Mouse (Mus musculus) liver, embryonic 13.5 days (tissue): ENCODE measurements around the gene Prss57. TPM values are rescaled to one million over a fixed set of nuclear protein-coding genes. Genes with fewer than 3 reads are reported as not detected.

Source experiments
- ATAC-seq: fragments of 200-750 bp; cut with Nextera tagmentation; 2 replicates; pipeline ENCODE4 v1.8.0; 2017; ENCODE audit warnings: low read depth, mild to moderate bottlenecking, moderate number of reproducible peaks, moderate library complexity
- DNase-seq: peaks from one replicate; pipeline ENCODE4 v3.0.0; 2022
- H3K27ac ChIP-seq: fragments of 300-500 bp; sonication (generic); 2 replicates; pipeline ENCODE4 v1.5.1; 2015; ENCODE audit warnings: moderate library complexity, mild to moderate bottlenecking, inconsistent platforms
- H3K27me3 ChIP-seq: fragments of 300-500 bp; sonication (generic); 2 replicates; pipeline ENCODE4 v1.6.1; 2015; ENCODE audit warnings: mild to moderate bottlenecking, inconsistent platforms
- H3K36me3 ChIP-seq: fragments of 300-500 bp; sonication (generic); 2 replicates; pipeline ENCODE4 v1.6.1; 2015; ENCODE audit warnings: mild to moderate bottlenecking, inconsistent platforms
- H3K4me1 ChIP-seq: fragments of 300-500 bp; sonication (generic); replicated peaks from 2 replicates; pipeline ENCODE4 v1.6.1; 2015; ENCODE audit warnings: inconsistent platforms
- H3K4me2 ChIP-seq: fragments of 300-500 bp; sonication (generic); 2 replicates; pipeline ENCODE4 v1.6.1; 2015; ENCODE audit warnings: inconsistent platforms, mild to moderate bottlenecking, moderate library complexity
- H3K4me3 ChIP-seq: fragments of 300-500 bp; sonication (generic); replicated peaks from 2 replicates; pipeline ENCODE4 v1.5.1; 2015; ENCODE audit warnings: mild to moderate bottlenecking, inconsistent platforms
- H3K9ac ChIP-seq: fragments of 300-500 bp; sonication (generic); 2 replicates; pipeline ENCODE4 v1.6.1; 2015; ENCODE audit warnings: mild to moderate bottlenecking, inconsistent platforms
- H3K9me3 ChIP-seq: fragments of 300-500 bp; sonication (generic); replicated peaks from 2 replicates; pipeline ENCODE4 v1.6.1; 2016; ENCODE audit warnings: inconsistent platforms
- whole genome bisulfite sequencing: fragments of 180-500 bp; shearing (Covaris S2); methylation state at CpG from one replicate; pipeline ENCODE4 v1.1.7; 2015; ENCODE audit not compliant: insufficient replicate concordance; 5-methylcytosine and 5-hydroxymethylcytosine counted together
- polyA plus RNA-seq: library from polyadenylated mRNA; unstranded; fragments of >200 nt; fragmentation: Nextera tagmentation; extraction: Ambion mirVana; gene quantifications from 2 replicates; pipeline ENCODE4 v1.2.1, GENCODE M21; 2015

Prss57 gene
- polyA plus RNA-seq, 1 experiment from 2014 or later, result 3.2 TPM

- H3K27ac ChIP-seq, result peak overlapping the region; percentile 47
- ATAC-seq (peak; percentile 85), DNase-seq (peak; percentile 96)
- H3K4me3 ChIP-seq, result peak overlapping the region; percentile 54
- H3K27me3 ChIP-seq, result peaks cover 68% of the 10 kb centered on the region
- H3K36me3 ChIP-seq, result no peaks in the 10 kb centered on the region
- peaks cover 39% of the 10 kb centered on the region for H3K4me1 ChIP-seq
- WGBS, result 2% methylated on average over 55 of the region's 55 CpGs
- H3K9me3 ChIP-seq, result no peaks in the 10 kb centered on the region; the same call in 1 of the 2 replicates
- peak overlapping the region; percentile 75 for H3K4me2 ChIP-seq
- H3K9ac ChIP-seq, result no peak overlapping the region
Observed at GRCm38 (mm10) chr10:79779784-79780663, 10.7 kb downstream of the Prss57 start.

- DNase-seq, result no peak
- WGBS, result 25% methylated on average over 2 of the region's 2 CpGs
- H3K27me3 ChIP-seq, result peaks cover 62% of the 10 kb centered on the region
- no peak overlapping the region for H3K9ac ChIP-seq
- no peak overlapping the region for H3K4me3 ChIP-seq
- no peak overlapping the region for H3K27ac ChIP-seq
- peaks cover 39% of the 10 kb centered on the region for H3K4me1 ChIP-seq
- ATAC-seq, result no peak
- no peaks in the 10 kb centered on the region; the same call in 1 of the 2 replicates for H3K9me3 ChIP-seq
- peak overlapping the region; percentile 75 for H3K4me2 ChIP-seq
- no peaks in the 10 kb centered on the region for H3K36me3 ChIP-seq
Observed at GRCm38 (mm10) chr10:79779193-79779592, 11.6 kb downstream of the Prss57 start.

GRCm38 (mm10) chr10:79778006-79778405, 12.8 kb downstream of the Prss57 start:
- no peak overlapping the region for H3K4me2 ChIP-seq
- H3K4me1 ChIP-seq, result peaks cover 39% of the 10 kb centered on the region
- no peak overlapping the region for H3K9ac ChIP-seq
- H3K36me3 ChIP-seq, result no peaks in the 10 kb centered on the region
- DNase-seq (no peak), ATAC-seq (no peak)
- H3K27ac ChIP-seq, result no peak overlapping the region
- peaks cover 58% of the 10 kb centered on the region for H3K27me3 ChIP-seq
- WGBS, result 35% methylated on average over 15 of the region's 15 CpGs
- H3K9me3 ChIP-seq, result no peaks in the 10 kb centered on the region; the same call in 1 of the 2 replicates
- H3K4me3 ChIP-seq, result no peak overlapping the region

DNA sequence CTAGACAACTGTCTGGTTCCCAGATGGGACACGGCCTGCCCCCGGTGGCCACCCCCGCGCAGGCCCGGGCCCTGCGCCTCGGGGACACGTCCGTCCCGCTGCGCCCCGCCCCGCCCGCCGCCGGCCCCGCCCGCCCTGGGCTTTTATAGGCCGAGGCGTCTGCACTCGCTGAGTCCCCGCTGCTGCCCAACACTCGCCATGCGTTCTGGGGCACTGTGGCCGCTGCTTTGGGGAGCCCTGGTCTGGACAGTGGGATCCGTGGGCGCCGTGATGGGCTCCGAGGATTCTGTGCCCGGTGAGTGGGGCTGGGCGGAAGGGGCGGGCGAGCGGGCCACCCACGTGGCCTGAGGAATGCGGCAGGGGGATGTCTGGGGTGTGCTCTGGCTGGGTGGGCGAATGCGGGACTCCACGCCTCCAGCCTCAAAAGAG, 13.6 kb downstream of the Prss57 start, which contains the start of gene Fstl3:
Fstl3 (plus strand) TSS at position 170 of the 429 bp plus-strand sequence.
- no peak for DNase-seq
- WGBS, result 5% methylated on average over 39 of the region's 39 CpGs
- Histone ChIP-seq H3K4me2 (peak within 1 kb of the TSS; percentile 59), H3K4me3 (peak within 1 kb of the TSS; percentile 44), H3K9ac (peak within 1 kb of the TSS; percentile 28; the same call in 1 of the 2 replicates), H3K36me3 (no peaks in the 10 kb centered on the region), H3K27ac (no peak within 1 kb of the TSS), H3K27me3 (peaks cover 51% of the 10 kb centered on the region), H3K9me3 (no peaks in the 10 kb centered on the region; the same call in 1 of the 2 replicates), H3K4me1 (peaks cover 39% of the 10 kb centered on the region)
- no peak for ATAC-seq

GRCm38 (mm10) chr10:79774486-79775279, 16.1 kb downstream of the Prss57 start:
- DNase-seq, result no peak
- Histone ChIP-seq H3K27ac (no peak overlapping the region), H3K9me3 (no peaks in the 10 kb centered on the region; the same call in 1 of the 2 replicates), H3K4me1 (peaks cover 16% of the 10 kb centered on the region), H3K36me3 (no peaks in the 10 kb centered on the region), H3K9ac (no peak overlapping the region), H3K4me2 (no peak overlapping the region), H3K4me3 (no peak overlapping the region), H3K27me3 (peaks cover 43% of the 10 kb centered on the region)
- 60% methylated on average over 5 of the region's 5 CpGs for WGBS
- no peak for ATAC-seq

DNA sequence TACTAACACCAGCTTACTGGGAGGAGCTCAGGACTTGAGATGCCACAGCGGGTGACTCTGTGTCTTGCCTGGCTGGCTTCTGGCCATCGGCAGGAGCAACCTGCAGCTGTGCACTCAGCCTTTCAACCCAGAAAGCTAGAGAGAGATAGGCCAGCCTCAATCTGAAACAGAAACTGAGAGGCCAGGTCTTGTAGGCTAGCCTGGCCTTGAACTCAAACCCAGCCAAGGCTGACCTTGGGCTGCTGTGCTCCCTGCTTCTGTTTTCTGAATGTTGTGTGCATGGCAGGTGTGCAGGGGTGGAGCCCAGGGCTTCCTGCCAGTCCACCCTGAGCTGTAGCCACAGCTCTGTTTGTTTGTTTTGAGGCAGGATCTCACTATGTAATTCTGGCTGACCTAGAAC, 17.6 kb downstream of the Prss57 start:
- DNase-seq (no peak), ATAC-seq (no peak)
- Histone ChIP-seq H3K4me3 (no peak overlapping the region), H3K4me2 (no peak overlapping the region), H3K36me3 (no peaks in the 10 kb centered on the region), H3K9ac (no peak overlapping the region), H3K9me3 (no peaks in the 10 kb centered on the region; the same call in 1 of the 2 replicates), H3K27me3 (peaks cover 28% of the 10 kb centered on the region), H3K27ac (no peak overlapping the region), H3K4me1 (peaks cover 14% of the 10 kb centered on the region)
- WGBS, result 81% methylated on average over 2 of the region's 2 CpGs

DNA sequence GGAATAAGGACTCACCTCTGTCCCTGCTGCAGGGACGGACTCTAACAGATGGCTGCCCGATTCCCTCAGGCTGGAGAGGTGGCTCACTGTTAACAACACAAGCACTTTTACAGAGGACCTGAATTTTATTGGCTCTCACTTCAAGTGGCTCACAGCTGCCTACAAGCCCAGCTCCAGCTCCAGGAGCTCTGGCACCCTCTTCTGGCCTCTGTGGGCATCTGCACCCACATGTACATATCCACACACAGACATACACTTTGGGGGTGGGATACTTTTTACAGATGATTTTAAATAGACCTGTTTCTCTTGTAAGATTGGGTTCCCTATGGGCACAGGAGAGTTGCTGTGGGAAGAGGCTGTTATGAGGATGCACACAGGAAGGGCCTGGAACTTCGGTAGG, 18.4 kb downstream of the Prss57 start:
- Histone ChIP-seq H3K27me3 (peaks cover 19% of the 10 kb centered on the region), H3K36me3 (no peaks in the 10 kb centered on the region), H3K4me3 (no peak overlapping the region), H3K9ac (no peak overlapping the region), H3K27ac (no peak overlapping the region), H3K4me1 (peaks cover 20% of the 10 kb centered on the region), H3K4me2 (no peak overlapping the region), H3K9me3 (no peaks in the 10 kb centered on the region; the same call in 1 of the 2 replicates)
- WGBS, result 78% methylated on average over 3 of the region's 3 CpGs
- ATAC-seq (no peak), DNase-seq (no peak)

- ATAC-seq (no peak), DNase-seq (no peak)
- no peak overlapping the region for H3K9ac ChIP-seq
- 47% methylated on average over 4 of the region's 4 CpGs for WGBS
- no peak overlapping the region for H3K4me2 ChIP-seq
- H3K4me3 ChIP-seq, result no peak overlapping the region
- peaks cover 37% of the 10 kb centered on the region for H3K4me1 ChIP-seq
- peaks cover 11% of the 10 kb centered on the region; the same call in 1 of the 2 replicates for H3K36me3 ChIP-seq
- H3K9me3 ChIP-seq, result no peaks in the 10 kb centered on the region
- H3K27me3 ChIP-seq, result 0 out of 2 replicates have a peak, but pooled peaks cover 6% of the 10 kb centered on the region
- H3K27ac ChIP-seq, result no peak overlapping the region
Observed at GRCm38 (mm10) chr10:79769329-79769728, 21.4 kb downstream of the Prss57 start.

DNA sequence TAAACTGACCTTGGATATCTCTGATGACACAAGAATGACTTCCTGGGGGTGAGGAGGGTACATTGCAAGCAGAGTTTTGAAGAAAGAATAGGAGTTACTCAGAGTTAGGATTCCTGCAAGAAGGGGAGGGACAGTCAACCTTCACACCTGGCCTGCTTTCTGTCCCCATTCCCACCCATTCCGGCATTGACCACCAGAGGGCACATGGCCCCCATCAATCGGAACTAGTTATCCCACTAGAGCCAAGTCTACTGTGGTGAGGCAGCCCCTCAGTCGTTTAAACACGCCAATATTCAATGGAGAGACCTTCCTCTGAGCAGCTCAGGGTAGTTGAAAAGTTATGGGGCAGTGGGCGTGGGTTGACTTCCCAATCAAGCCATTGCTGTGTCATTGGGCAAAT, 22.4 kb downstream of the Prss57 start:
- no peak overlapping the region for H3K9ac ChIP-seq

GRCm38 (mm10) chr10:79767372-79768244, 23.2 kb downstream of the Prss57 start:
- peak overlapping the region; percentile 88 for H3K4me2 ChIP-seq
- no peaks in the 10 kb centered on the region for H3K9me3 ChIP-seq
- DNase-seq (peak; percentile 79), ATAC-seq (peak; percentile 43)
- H3K36me3 ChIP-seq, result peaks cover 22% of the 10 kb centered on the region
- WGBS, result 10% methylated on average over 40 of the region's 40 CpGs
- peak overlapping the region; percentile 96 for H3K9ac ChIP-seq
- peaks cover 52% of the 10 kb centered on the region for H3K4me1 ChIP-seq
- peak overlapping the region; percentile 92 for H3K27ac ChIP-seq
- peak overlapping the region; percentile 95 for H3K4me3 ChIP-seq
- 0 out of 2 replicates have a peak, but pooled peaks cover 6% of the 10 kb centered on the region for H3K27me3 ChIP-seq

More for the DNA sequence above, 22.4 kb downstream of the Prss57 start:
- Histone ChIP-seq H3K36me3 (peaks cover 20% of the 10 kb centered on the region), H3K4me3 (no peak overlapping the region), H3K9me3 (no peaks in the 10 kb centered on the region), H3K4me1 (peaks cover 46% of the 10 kb centered on the region), H3K27me3 (0 out of 2 replicates have a peak, but pooled peaks cover 6% of the 10 kb centered on the region), H3K4me2 (no peak overlapping the region), H3K27ac (no peak overlapping the region)
- DNase-seq (peak; percentile 67), ATAC-seq (no peak)
- WGBS, result under 1% methylated on average over 5 of the region's 5 CpGs
